Mouse (Mus musculus) ES-Bruce4 (cell line): Measurements from ENCODE around the gene Thtpa. TPM values are rescaled to one million over a fixed set of nuclear protein-coding genes. Genes with fewer than 3 reads are reported as not detected.
A peak's percentile ranks its signal among the peaks of the same experiment; 100 is the strongest.

ENCODE experiments used
- H3K27ac ChIP-seq: 2 replicates; pipeline ENCODE4 v1.5.1; 2012; ENCODE audit warnings: low read length, inconsistent platforms; ENCODE audit not compliant: insufficient read depth
- H3K27me3 ChIP-seq: 2 replicates; pipeline ENCODE4 v1.6.1; 2012; ENCODE audit warnings: mild to moderate bottlenecking, low read length, inconsistent platforms; ENCODE audit not compliant: control insufficient read depth, poor library complexity, insufficient read depth, severe bottlenecking
- H3K36me3 ChIP-seq: 2 replicates; pipeline ENCODE4 v1.6.1; 2012; ENCODE audit warnings: inconsistent platforms, mild to moderate bottlenecking, low read length, moderate library complexity; ENCODE audit not compliant: control insufficient read depth, poor library complexity, insufficient read depth, severe bottlenecking
- H3K4me1 ChIP-seq: one replicate; pipeline ENCODE4 v1.8.1; 2011; ENCODE audit warnings: low read length; ENCODE audit not compliant: control insufficient read depth, insufficient read depth
- H3K4me3 ChIP-seq: 2 replicates; pipeline ENCODE4 v1.5.1; 2011; ENCODE audit warnings: low read depth, mild to moderate bottlenecking, low read length
- H3K9ac ChIP-seq: 2 replicates; pipeline ENCODE4 v1.6.1; 2012; ENCODE audit warnings: low read depth, mild to moderate bottlenecking, inconsistent platforms; ENCODE audit not compliant: poor library complexity, severe bottlenecking
- H3K9me3 ChIP-seq: replicated peaks from 2 replicates; pipeline ENCODE4 v1.6.1; 2012; ENCODE audit warnings: mild to moderate bottlenecking, low read length, inconsistent platforms; ENCODE audit not compliant: control insufficient read depth, poor library complexity, insufficient read depth, severe bottlenecking
- CTCF ChIP-seq: IDR thresholded peaks from one replicate; pipeline ENCODE4 v1.8.1; 2011; ENCODE audit warnings: low read depth, low read length
- EP300 ChIP-seq: IDR thresholded peaks from 2 replicates; pipeline ENCODE4 v1.6.1; 2011; ENCODE audit warnings: low read depth, low read length; ENCODE audit not compliant: insufficient read depth
- POLR2A ChIP-seq: IDR thresholded peaks from one replicate; pipeline ENCODE4 v1.8.1; 2011; ENCODE audit warnings: low read length; ENCODE audit not compliant: insufficient read depth
- polyA plus RNA-seq: library from polyadenylated mRNA; stranded (reverse); fragments of >200 nt; gene quantifications from 2 replicates; pipeline ENCODE4 v1.2.4, GENCODE M21; 2011; ENCODE audit warnings: low read depth; ENCODE audit not compliant: missing spikeins, insufficient read depth, insufficient read length

The Thtpa gene
- polyA plus RNA-seq, 1 experiment = 6.9 TPM

- Histone ChIP-seq H3K36me3 (peaks cover 11% of the 10 kb centered on the region), H3K27me3 (no peaks in the 10 kb centered on the region), H3K9ac (peak overlapping the region; percentile 17; the same call in 1 of the 2 replicates), H3K4me1 (peaks cover 11% of the 10 kb centered on the region), H3K27ac (no peak overlapping the region), H3K9me3 (no peaks in the 10 kb centered on the region), H3K4me3 (no peak overlapping the region)
- TF ChIP-seq POLR2A = no peak
- no peak for TF ChIP-seq EP300
Observed at GRCm38 (mm10) chr14:55074416-55074815, 20.2 kb upstream of the Thtpa start.

- no peak overlapping the region for H3K9ac ChIP-seq
- TF ChIP-seq POLR2A = no peak
- TF ChIP-seq EP300 = no peak
- no peak for TF ChIP-seq CTCF
- H3K9me3 ChIP-seq = no peaks in the 10 kb centered on the region
- 0 out of 2 replicates have a peak, but pooled peaks cover 5% of the 10 kb centered on the region for H3K36me3 ChIP-seq
- no peaks in the 10 kb centered on the region for H3K27me3 ChIP-seq
- no peak overlapping the region for H3K4me3 ChIP-seq
- peak overlapping the region; percentile 47 for H3K27ac ChIP-seq
- peaks cover 11% of the 10 kb centered on the region for H3K4me1 ChIP-seq
Observed at GRCm38 (mm10) chr14:55076224-55076623, 18.4 kb upstream of the Thtpa start.

GRCm38 (mm10) chr14:55076956-55077355, 17.6 kb upstream of the Thtpa start:
- H3K4me1 ChIP-seq = peaks cover 12% of the 10 kb centered on the region
- no peaks in the 10 kb centered on the region for H3K9me3 ChIP-seq
- TF ChIP-seq CTCF = no peak
- TF ChIP-seq EP300 = no peak
- no peak for TF ChIP-seq POLR2A
- peak overlapping the region; percentile 90 for H3K27ac ChIP-seq
- peak overlapping the region; percentile 43 for H3K9ac ChIP-seq
- no peaks in the 10 kb centered on the region for H3K27me3 ChIP-seq
- 0 out of 2 replicates have a peak, but pooled peaks cover 5% of the 10 kb centered on the region for H3K36me3 ChIP-seq
- H3K4me3 ChIP-seq = no peak overlapping the region

GRCm38 (mm10) chr14:55077481-55078365, 16.9 kb upstream of the Thtpa start:
- Histone ChIP-seq H3K9ac (peak overlapping the region; percentile 43), H3K4me1 (peaks cover 9% of the 10 kb centered on the region), H3K27me3 (no peaks in the 10 kb centered on the region), H3K9me3 (no peaks in the 10 kb centered on the region), H3K36me3 (0 out of 2 replicates have a peak, but pooled peaks cover 5% of the 10 kb centered on the region), H3K27ac (peak overlapping the region; percentile 90), H3K4me3 (peak overlapping the region; percentile 32)
- TF ChIP-seq POLR2A = no peak
- no peak for TF ChIP-seq CTCF
- no peak for TF ChIP-seq EP300

GRCm38 (mm10) chr14:55078366-55078989, 16.1 kb upstream of the Thtpa start:
- peak overlapping the region; percentile 43 for H3K9ac ChIP-seq
- TF ChIP-seq CTCF (no peak), POLR2A (no peak), EP300 (no peak)
- peak overlapping the region; percentile 90 for H3K27ac ChIP-seq
- peak overlapping the region; percentile 32 for H3K4me3 ChIP-seq
- 0 out of 2 replicates have a peak, but pooled peaks cover 5% of the 10 kb centered on the region for H3K36me3 ChIP-seq
- H3K27me3 ChIP-seq = no peaks in the 10 kb centered on the region
- H3K9me3 ChIP-seq = no peaks in the 10 kb centered on the region
- H3K4me1 ChIP-seq = peaks cover 9% of the 10 kb centered on the region
